Mouse (Mus musculus) ES-Bruce4 (cell line): ENCODE results near the gene Rif1.

Source experiments
- CTCF ChIP-seq: IDR thresholded peaks from one replicate; pipeline ENCODE4 v1.8.1; 2011; ENCODE audit warnings: low read depth, low read length
- POLR2A ChIP-seq: IDR thresholded peaks from one replicate; pipeline ENCODE4 v1.8.1; 2011; ENCODE audit warnings: low read length; ENCODE audit not compliant: insufficient read depth

- TF ChIP-seq POLR2A (no peak), CTCF (no peak)
These were observed 20.3 kb upstream of the Rif1 start for GRCm38 (mm10) chr2:52052335-52052734.
